In the genomic region with DNA sequence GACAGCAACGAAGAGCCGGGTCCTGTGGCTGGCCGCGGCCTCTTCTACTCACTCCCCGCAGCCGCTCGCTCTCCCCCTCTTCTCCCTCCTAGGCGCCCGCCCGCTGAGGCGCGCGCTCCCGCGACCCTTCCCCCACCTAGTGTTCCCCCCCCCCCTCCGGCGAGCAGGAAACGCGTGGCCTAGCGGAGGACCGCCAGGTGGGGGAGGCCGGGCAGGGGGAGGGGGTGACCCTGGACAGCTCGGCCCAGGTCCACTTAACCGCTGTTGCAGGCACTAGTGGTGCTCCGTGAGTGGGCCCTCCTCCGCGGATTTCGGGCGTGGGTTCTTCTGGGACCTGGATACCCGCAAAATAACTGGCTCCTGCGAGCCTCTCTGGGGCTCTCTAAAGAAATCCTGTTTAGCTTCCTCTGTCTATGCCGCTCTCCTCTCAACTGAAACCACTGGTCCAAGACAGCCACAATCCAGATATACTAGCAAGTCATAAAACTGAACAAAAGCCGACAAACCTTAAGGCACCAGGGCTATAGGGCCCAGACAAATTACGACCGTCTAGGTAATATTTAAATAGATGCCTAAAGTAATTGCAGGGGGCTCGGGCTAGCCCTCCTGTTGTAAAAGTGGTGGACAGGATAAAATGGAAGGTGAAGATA, we compare ENCODE assay signal across 11 mouse cellular contexts. TPM values are rescaled to one million over a fixed set of nuclear protein-coding genes. Genes with fewer than 3 reads are reported as not detected.
DNase-seq lines count a peak whose midpoint lies in the region; ATAC-seq and TF ChIP-seq lines count a peak whose summit lies in the region.
"Had no signal": no experiment of that assay in that cellular context is flagged by ENCODE, and none has a peak within 500 bp of the region (broad histone marks: within the 10 kb centered on the region; RNA-seq: fewer than 3 reads in every experiment).

A gene (minus strand): TSS at position 574 of the 650 bp plus-strand sequence.

- ATAC-seq in heart, embryonic 11.5 days (replicated peaks; ENCODE audit: insufficient number of reproducible peaks, low FRiP score, low TSS enrichment), result peak; percentile 26; the same call in 1 of the 2 replicates
- ATAC-seq: forebrain, postnatal 0 days had no signal

- no peak within 1 kb of the TSS for H3K27ac ChIP-seq in heart, embryonic 11.5 days (ENCODE audit: low read depth, low read length)

- no peak within 1 kb of the TSS for H3K9ac ChIP-seq in heart, embryonic 11.5 days (ENCODE audit: low read depth, low read length)
- H3K9ac ChIP-seq: forebrain, postnatal 0 days had no signal

- no peak for DNase-seq in heart, adult 8-10 months (ENCODE audit: low spot score)
- peak; percentile 49 for DNase-seq in gastrocnemius, postnatal 25 days
- peak; percentile 85 for DNase-seq in kidney, postnatal 14 days
- DNase-seq in ovary, adult 18-20 months (ENCODE audit: low spot score), result no peak
- DNase-seq in cerebellum, postnatal 4 days (ENCODE audit: low spot score in 2 of 2), result no peak
- no peak for DNase-seq in frontal cortex, postnatal 36 days (ENCODE audit: low spot score in 2 of 2)
- DNase-seq: cerebellum, postnatal 10 days; forebrain, postnatal 0 days; lung, adult 2 months had no signal

- H3K79me2 ChIP-seq in C2C12 (ENCODE audit: control insufficient read depth, insufficient read depth), result peaks cover 100% of the 10 kb centered on the region

- H3K27me3 ChIP-seq in heart, embryonic 11.5 days (ENCODE audit: control insufficient read depth, insufficient read depth, low read length), result peaks cover 95% of the 10 kb centered on the region
- no peaks in the 10 kb centered on the region for H3K27me3 ChIP-seq in C2C12 (ENCODE audit: control insufficient read depth, insufficient read depth, insufficient read length)

- no peak within 1 kb of the TSS for H3K4me2 ChIP-seq in heart, embryonic 11.5 days

- H3K4me3 ChIP-seq in heart, embryonic 11.5 days (ENCODE audit: low read depth, low read length), result no peak within 1 kb of the TSS
- H3K4me3 ChIP-seq in C2C12 (ENCODE audit: insufficient read depth, poor library complexity, severe bottlenecking), result peak within 1 kb of the TSS; percentile 45

- H3K36me3 ChIP-seq in heart, embryonic 11.5 days (ENCODE audit: control insufficient read depth, insufficient read depth, low read length), result no peaks in the 10 kb centered on the region
- H3K36me3 ChIP-seq in C2C12 (ENCODE audit: control insufficient read depth, insufficient read depth), result no peaks in the 10 kb centered on the region

- no peak for TF ChIP-seq CTCF in C2C12 (IDR thresholded peaks at IDR 0.05; ENCODE audit: control insufficient read depth, insufficient read depth, insufficient read length)

- peaks cover 7% of the 10 kb centered on the region; the same call in 1 of the 2 replicates for H3K4me1 ChIP-seq in heart, embryonic 11.5 days (ENCODE audit: control insufficient read depth, insufficient read depth, low read length)

- H3K9me3 ChIP-seq in heart, embryonic 11.5 days (replicated peaks; ENCODE audit: control insufficient read depth, low read length), result no peaks in the 10 kb centered on the region

- H3ac ChIP-seq in C2C12 (ENCODE audit: control insufficient read depth, insufficient read length, low read depth), result peak within 1 kb of the TSS; percentile 78

- WGBS in heart, embryonic 11.5 days (ENCODE audit: insufficient replicate concordance), result 1% methylated on average over 26 of the region's 36 CpGs

- peaks cover 85% of the 10 kb centered on the region for H3K79me3 ChIP-seq in C2C12 (ENCODE audit: low read depth)

TF ChIP-seq in C2C12, 6 proteins besides CTCF, POLR2A, EP300 and RAD21:
- TF ChIP-seq MYOG (IDR thresholded peaks at IDR 0.05; ENCODE audit: control insufficient read depth, extremely low read depth, insufficient read length) (no peak), MYOD1 (IDR thresholded peaks at IDR 0.05; ENCODE audit: control insufficient read depth, insufficient read length, low read depth) (no peak), FOSL1 (IDR thresholded peaks at IDR 0.05; ENCODE audit: insufficient read depth, low read length, poor library complexity, severe bottlenecking) (no peak), MAX (IDR thresholded peaks at IDR 0.05) (no peak), CEBPB (IDR thresholded peaks at IDR 0.05; ENCODE audit: low read depth) (no peak), USF1 (IDR thresholded peaks at IDR 0.05; ENCODE audit: low read depth) (no peak)
TF ChIP-seq in C2C12: peak in this region for 0.

RNA-seq across cellular contexts. Expression of the gene that starts here (rescaled TPM):
- polyA plus RNA-seq in heart, embryonic 11.5 days (2014; fragmentation: Nextera tagmentation; extraction: Ambion mirVana), result 0.13 and 0.29 TPM in 2 replicates
- not detected for total RNA-seq in heart, adult 8-10 months (2022)
- 19.3 TPM for polyA plus RNA-seq in C2C12 (2012; fragmentation: generic; extraction: Trizol)
- total RNA-seq in gastrocnemius, postnatal 25 days (2021), result 10 to 100 TPM in 1 of 2 experiments, 1 to 10 TPM in 1; 5.7 to 13.5 TPM
- total RNA-seq: forebrain, postnatal 0 days had no signal
- polyA plus RNA-seq: forebrain, postnatal 0 days; lung, adult 2 months had no signal

Comparison
In these comparisons a context has a peak if more than half of its experiments do, and no peak if none do; other contexts are left out.
1. RNA of the gene that starts here (total RNA-seq): 5.7 to 13.5 TPM in gastrocnemius, postnatal 25 days; not detected in heart, adult 8-10 months; every median in the first group is over 4 times any median in the second.
2. RNA of the gene that starts here (polyA plus RNA-seq): 19.3 TPM in C2C12 (single experiment); 0.13 to 0.29 TPM in heart, embryonic 11.5 days; every median in the first group is over 10 times any median in the second.
3. Peak in ATAC-seq in heart, embryonic 11.5 days; RNA of the gene not detected or under 1 TPM.
4. DNase-seq: peak in gastrocnemius, postnatal 25 days (single experiment) and kidney, postnatal 14 days (single experiment); none in heart, adult 8-10 months (single experiment), ovary, adult 18-20 months (single experiment), cerebellum, postnatal 4 days (0 of 2) and frontal cortex, postnatal 36 days (0 of 2).